In genomic region chr7:45092828-45093515, GRCm38 (mm10) we compare ENCODE assay signal across 12 mouse cellular contexts. TPM values are rescaled to one million over a fixed set of nuclear protein-coding genes. Genes with fewer than 3 reads are reported as not detected.
DNase-seq lines count a peak whose midpoint lies in the region; ATAC-seq and TF ChIP-seq lines count a peak whose summit lies in the region.
"Had no signal": no experiment of that assay in that cellular context is flagged by ENCODE, and none has a peak within 500 bp of the region (broad histone marks: within the 10 kb centered on the region; RNA-seq: fewer than 3 reads in every experiment).

No protein-coding gene starts in this region.

- peak; percentile 78 for DNase-seq in heart, embryonic 10.5 days (ENCODE audit: low spot score)
- no peak for DNase-seq in heart, adult 18-20 months
- peak; percentile 54 for DNase-seq in lung, embryonic 14.5 days
- DNase-seq in lung, postnatal 36 days = no peak
- DNase-seq in thymus, adult 18-20 months = no peak
- DNase-seq in left cerebral cortex, adult 2 months (ENCODE audit: extremely low spot score in 1 of 2, low spot score in 2 of 2) = no peak
- DNase-seq: layer of hippocampus, postnatal 36 days; right cerebral cortex, postnatal 25 days had no signal

- WGBS in heart, embryonic 10.5 days = 59% methylated on average over 12 of the region's 12 CpGs
- 48% methylated on average over 12 of the region's 12 CpGs for WGBS in lung, embryonic 14.5 days
- WGBS in embryonic facial prominence, embryonic 13.5 days = 25% methylated on average over 12 of the region's 12 CpGs
- WGBS in limb, embryonic 15.5 days = 28% methylated on average over 12 of the region's 12 CpGs

- intact Hi-C loops in left cerebral cortex, adult 2 months (cut with DNase I) = no loop called here

- peaks cover 36% of the 10 kb centered on the region for H3K4me1 ChIP-seq in heart, embryonic 10.5 days
- H3K4me1 ChIP-seq in lung, embryonic 14.5 days (ENCODE audit: insufficient read depth) = peaks cover 10% of the 10 kb centered on the region; the same call in 1 of the 2 replicates
- peaks cover 33% of the 10 kb centered on the region for H3K4me1 ChIP-seq in embryonic facial prominence, embryonic 13.5 days
- H3K4me1 ChIP-seq in limb, embryonic 15.5 days = peaks cover 34% of the 10 kb centered on the region

- peak overlapping the region; percentile 18; the same call in 1 of the 2 replicates for H3K4me2 ChIP-seq in lung, embryonic 14.5 days
- H3K4me2 ChIP-seq in embryonic facial prominence, embryonic 13.5 days = peak overlapping the region; percentile 76
- peak overlapping the region; percentile 8; the same call in 1 of the 2 replicates for H3K4me2 ChIP-seq in limb, embryonic 15.5 days

- peaks cover 15% of the 10 kb centered on the region for H3K36me3 ChIP-seq in heart, embryonic 10.5 days
- peaks cover 15% of the 10 kb centered on the region for H3K36me3 ChIP-seq in lung, embryonic 14.5 days (ENCODE audit: insufficient read depth)
- peaks cover 32% of the 10 kb centered on the region for H3K36me3 ChIP-seq in embryonic facial prominence, embryonic 13.5 days
- H3K36me3 ChIP-seq in limb, embryonic 15.5 days = peaks cover 19% of the 10 kb centered on the region

- no peaks in the 10 kb centered on the region for H3K27me3 ChIP-seq in heart, embryonic 10.5 days (ENCODE audit: insufficient read depth, poor library complexity, severe bottlenecking)
- H3K27me3 ChIP-seq in lung, embryonic 14.5 days (ENCODE audit: insufficient read depth, low read length) = no peaks in the 10 kb centered on the region
- no peaks in the 10 kb centered on the region for H3K27me3 ChIP-seq in embryonic facial prominence, embryonic 13.5 days
- no peaks in the 10 kb centered on the region for H3K27me3 ChIP-seq in limb, embryonic 15.5 days

- no peaks in the 10 kb centered on the region for H3K9me3 ChIP-seq in heart, embryonic 10.5 days
- no peaks in the 10 kb centered on the region for H3K9me3 ChIP-seq in lung, embryonic 14.5 days (ENCODE audit: low read depth, low read length)
- no peaks in the 10 kb centered on the region for H3K9me3 ChIP-seq in embryonic facial prominence, embryonic 13.5 days
- H3K9me3 ChIP-seq in limb, embryonic 15.5 days = no peaks in the 10 kb centered on the region

- TF ChIP-seq CTCF in lung, embryonic 14.5 days (IDR thresholded peaks at IDR 0.05; ENCODE audit: low read depth) = no peak
- no peak for TF ChIP-seq CTCF in left cerebral cortex, adult 2 months (IDR thresholded peaks at IDR 0.05)

- no peak overlapping the region for H3K4me3 ChIP-seq in heart, embryonic 10.5 days
- no peak overlapping the region for H3K4me3 ChIP-seq in lung, embryonic 14.5 days (ENCODE audit: low read depth, low read length)
- 0 out of 2 replicates have a peak overlapping the region, but pooled peaks have one; percentile 16 for H3K4me3 ChIP-seq in embryonic facial prominence, embryonic 13.5 days
- no peak overlapping the region for H3K4me3 ChIP-seq in limb, embryonic 15.5 days
- no peak overlapping the region for H3K4me3 ChIP-seq in left cerebral cortex, adult 2 months

- ATAC-seq in lung, embryonic 14.5 days (ENCODE audit: insufficient read depth) = no peak
- no peak for ATAC-seq in embryonic facial prominence, embryonic 13.5 days (ENCODE audit: insufficient number of reproducible peaks, insufficient read depth, low FRiP score, low TSS enrichment, low read depth)
- no peak for ATAC-seq in limb, embryonic 15.5 days (ENCODE audit: insufficient number of reproducible peaks, low FRiP score, low TSS enrichment, low read depth)
- ATAC-seq: activated CD4-positive, CD25-positive, alpha-beta regulatory T cell, adult 4 months had no signal

- H3K9ac ChIP-seq in lung, embryonic 14.5 days = no peak overlapping the region
- H3K9ac ChIP-seq in embryonic facial prominence, embryonic 13.5 days = peak overlapping the region; percentile 41; the same call in 1 of the 2 replicates
- H3K9ac ChIP-seq in limb, embryonic 15.5 days = no peak overlapping the region

- H3K27ac ChIP-seq in heart, embryonic 10.5 days = peak overlapping the region; percentile 74
- peak overlapping the region; percentile 91 for H3K27ac ChIP-seq in lung, embryonic 14.5 days (ENCODE audit: low read depth)
- H3K27ac ChIP-seq in embryonic facial prominence, embryonic 13.5 days = peak overlapping the region; percentile 89
- peak overlapping the region; percentile 93 for H3K27ac ChIP-seq in limb, embryonic 15.5 days
- H3K27ac ChIP-seq in left cerebral cortex, adult 2 months = no peak overlapping the region
- H3K27ac ChIP-seq: hindbrain, postnatal 0 days had no signal

RNA-seq across cellular contexts. Expression of gene Rcn3, which starts 1.0 kb away (rescaled TPM):
- polyA plus RNA-seq in heart, embryonic 10.5 days (2016; fragmentation: Nextera tagmentation; extraction: Ambion mirVana) = 270 and 314 TPM in 2 replicates
- 10 to 100 TPM; 20.0 to 20.7 TPM for total RNA-seq in heart, adult 18-20 months (2021)
- polyA plus RNA-seq in lung, embryonic 14.5 days (2014; fragmentation: Nextera tagmentation; extraction: Ambion mirVana) = 344 and 360 TPM in 2 replicates
- polyA plus RNA-seq in embryonic facial prominence, embryonic 13.5 days (2015; fragmentation: Nextera tagmentation; extraction: Ambion mirVana) = 375 and 376 TPM in 2 replicates
- 653 and 714 TPM in 2 replicates for polyA plus RNA-seq in limb, embryonic 15.5 days (2015; fragmentation: Nextera tagmentation; extraction: Ambion mirVana)
- total RNA-seq in left cerebral cortex, adult 2 months (2021) = 1 to 10 TPM; 4.9 to 5.6 TPM

RNA-seq across cellular contexts. Expression of gene Fcgrt, which starts 10.7 kb away (rescaled TPM):
- 7.8 and 10.2 TPM in 2 replicates for polyA plus RNA-seq in heart, embryonic 10.5 days (2016; fragmentation: Nextera tagmentation; extraction: Ambion mirVana)
- total RNA-seq in heart, adult 18-20 months (2021) = 10 to 100 TPM; 60.3 to 66.8 TPM
- polyA plus RNA-seq in lung, embryonic 14.5 days (2014; fragmentation: Nextera tagmentation; extraction: Ambion mirVana) = 56.4 and 57.0 TPM in 2 replicates
- polyA plus RNA-seq in embryonic facial prominence, embryonic 13.5 days (2015; fragmentation: Nextera tagmentation; extraction: Ambion mirVana) = 61.6 and 65.1 TPM in 2 replicates
- polyA plus RNA-seq in limb, embryonic 15.5 days (2015; fragmentation: Nextera tagmentation; extraction: Ambion mirVana) = 99.7 and 121 TPM in 2 replicates
- total RNA-seq in left cerebral cortex, adult 2 months (2021) = 10 to 100 TPM; 16.7 to 23.4 TPM

RNA-seq across cellular contexts. Expression of gene Prrg2, which starts 30.5 kb away (rescaled TPM):
- 15.0 and 16.8 TPM in 2 replicates for polyA plus RNA-seq in heart, embryonic 10.5 days (2016; fragmentation: Nextera tagmentation; extraction: Ambion mirVana)
- total RNA-seq in heart, adult 18-20 months (2021) = 1 to 10 TPM; 7.8 TPM
- 18.1 and 19.2 TPM in 2 replicates for polyA plus RNA-seq in lung, embryonic 14.5 days (2014; fragmentation: Nextera tagmentation; extraction: Ambion mirVana)
- 23.0 and 26.0 TPM in 2 replicates for polyA plus RNA-seq in embryonic facial prominence, embryonic 13.5 days (2015; fragmentation: Nextera tagmentation; extraction: Ambion mirVana)
- polyA plus RNA-seq in limb, embryonic 15.5 days (2015; fragmentation: Nextera tagmentation; extraction: Ambion mirVana) = 23.1 and 25.1 TPM in 2 replicates
- 10 to 100 TPM in 1 of 2 experiments, 1 to 10 TPM in 1; 9.0 to 10.4 TPM for total RNA-seq in left cerebral cortex, adult 2 months (2021)

RNA-seq across cellular contexts. Expression of gene Nosip, which starts 30.7 kb away (rescaled TPM):
- 59.9 and 65.2 TPM in 2 replicates for polyA plus RNA-seq in heart, embryonic 10.5 days (2016; fragmentation: Nextera tagmentation; extraction: Ambion mirVana)
- total RNA-seq in heart, adult 18-20 months (2021) = 10 to 100 TPM; 29.6 to 35.2 TPM
- polyA plus RNA-seq in lung, embryonic 14.5 days (2014; fragmentation: Nextera tagmentation; extraction: Ambion mirVana) = 68.6 and 71.9 TPM in 2 replicates
- 64.7 and 66.6 TPM in 2 replicates for polyA plus RNA-seq in embryonic facial prominence, embryonic 13.5 days (2015; fragmentation: Nextera tagmentation; extraction: Ambion mirVana)
- 63.0 and 70.3 TPM in 2 replicates for polyA plus RNA-seq in limb, embryonic 15.5 days (2015; fragmentation: Nextera tagmentation; extraction: Ambion mirVana)
- 10 to 100 TPM; 53.6 to 55.6 TPM for total RNA-seq in left cerebral cortex, adult 2 months (2021)

RNA-seq across cellular contexts. Expression of gene Rps11, which starts 31.3 kb away (rescaled TPM):
- polyA plus RNA-seq in heart, embryonic 10.5 days (2016; fragmentation: Nextera tagmentation; extraction: Ambion mirVana) = 1,266 and 1,534 TPM in 2 replicates
- 100 to 1,000 TPM; 512 to 646 TPM for total RNA-seq in heart, adult 18-20 months (2021)
- polyA plus RNA-seq in lung, embryonic 14.5 days (2014; fragmentation: Nextera tagmentation; extraction: Ambion mirVana) = 1,873 and 1,878 TPM in 2 replicates
- 1,651 and 1,760 TPM in 2 replicates for polyA plus RNA-seq in embryonic facial prominence, embryonic 13.5 days (2015; fragmentation: Nextera tagmentation; extraction: Ambion mirVana)
- 1,215 and 1,484 TPM in 2 replicates for polyA plus RNA-seq in limb, embryonic 15.5 days (2015; fragmentation: Nextera tagmentation; extraction: Ambion mirVana)
- total RNA-seq in left cerebral cortex, adult 2 months (2021) = 100 to 1,000 TPM; 421 to 444 TPM

Comparison
In these comparisons a context has a peak if more than half of its experiments do, and no peak if none do; other contexts are left out.
1. DNase-seq: peak in heart, embryonic 10.5 days (single experiment) and lung, embryonic 14.5 days (single experiment); none in heart, adult 18-20 months (0 of 2), lung, postnatal 36 days (single experiment), thymus, adult 18-20 months (0 of 2) and left cerebral cortex, adult 2 months (0 of 2).
2. H3K4me2 ChIP-seq: peak in every context shown above with its lines; median percentile 76 in embryonic facial prominence, embryonic 13.5 days; 18 in lung, embryonic 14.5 days; 8 in limb, embryonic 15.5 days.